Mouse (Mus musculus) heart, embryonic 13.5 days (tissue): ENCODE measurements around the gene Ppp4r1. TPM values are rescaled to one million over a fixed set of nuclear protein-coding genes. Genes with fewer than 3 reads are reported as not detected.

ENCODE experiments used
- ATAC-seq: fragments of 200-750 bp; cut with Nextera tagmentation; 2 replicates; pipeline ENCODE4 v1.8.0; 2017; ENCODE audit warnings: moderate TSS enrichment; ENCODE audit not compliant: insufficient number of reproducible peaks, low FRiP score, low TSS enrichment; ENCODE audit errors: extremely low read depth
- H3K27ac ChIP-seq: fragments of 300-500 bp; sonication (generic); replicated peaks from 2 replicates; pipeline ENCODE4 v1.5.1; 2015; ENCODE audit warnings: moderate library complexity, mild to moderate bottlenecking, inconsistent platforms
- H3K27me3 ChIP-seq: fragments of 300-500 bp; sonication (generic); replicated peaks from 2 replicates; pipeline ENCODE4 v1.6.1; 2015; ENCODE audit warnings: mild to moderate bottlenecking, inconsistent platforms
- H3K36me3 ChIP-seq: fragments of 300-500 bp; sonication (generic); 2 replicates; pipeline ENCODE4 v1.6.1; 2015; ENCODE audit warnings: mild to moderate bottlenecking, inconsistent platforms
- H3K4me1 ChIP-seq: fragments of 300-500 bp; sonication (generic); 2 replicates; pipeline ENCODE4 v1.6.1; 2015; ENCODE audit warnings: inconsistent platforms
- H3K4me2 ChIP-seq: fragments of 300-500 bp; sonication (generic); 2 replicates; pipeline ENCODE4 v1.6.1; 2015; ENCODE audit warnings: inconsistent platforms, mild to moderate bottlenecking, moderate library complexity
- H3K4me3 ChIP-seq: fragments of 300-500 bp; sonication (generic); 2 replicates; pipeline ENCODE4 v1.5.1; 2015; ENCODE audit warnings: moderate library complexity, mild to moderate bottlenecking, inconsistent platforms
- H3K9ac ChIP-seq: fragments of 300-500 bp; sonication (generic); 2 replicates; pipeline ENCODE4 v1.6.1; 2015; ENCODE audit warnings: inconsistent platforms, mild to moderate bottlenecking, moderate library complexity
- H3K9me3 ChIP-seq: fragments of 300-500 bp; sonication (generic); 2 replicates; pipeline ENCODE4 v1.6.1; 2016; ENCODE audit warnings: inconsistent platforms
- WGBS: fragments of 180-500 bp; shearing (Covaris S2); methylation state at CpG from one replicate; pipeline ENCODE4 v1.1.7; 2015; ENCODE audit warnings: mixed read lengths; 5-methylcytosine and 5-hydroxymethylcytosine counted together
- polyA plus RNA-seq: library from polyadenylated mRNA; unstranded; fragments of >200 nt; fragmentation: Nextera tagmentation; extraction: Ambion mirVana; gene quantifications from 2 replicates; pipeline ENCODE4 v1.2.1, GENCODE M21; 2015

The Ppp4r1 gene
- polyA plus RNA-seq, 1 experiment from 2014 or later = 28.1 TPM

- H3K4me3 ChIP-seq = no peak overlapping the region
- peaks cover 6% of the 10 kb centered on the region; the same call in 1 of the 2 replicates for H3K4me1 ChIP-seq
- no peak overlapping the region for H3K27ac ChIP-seq
- peaks cover 16% of the 10 kb centered on the region for H3K36me3 ChIP-seq
- H3K9me3 ChIP-seq = peaks cover 7% of the 10 kb centered on the region
- H3K4me2 ChIP-seq = no peak overlapping the region
- WGBS = 53% methylated on average over 6 of the region's 6 CpGs
- no peak overlapping the region for H3K9ac ChIP-seq
- no peaks in the 10 kb centered on the region for H3K27me3 ChIP-seq
- ATAC-seq = no peak
These were observed 33.4 kb upstream of the Ppp4r1 start for GRCm38 (mm10) chr17:65748997-65749396.

DNA sequence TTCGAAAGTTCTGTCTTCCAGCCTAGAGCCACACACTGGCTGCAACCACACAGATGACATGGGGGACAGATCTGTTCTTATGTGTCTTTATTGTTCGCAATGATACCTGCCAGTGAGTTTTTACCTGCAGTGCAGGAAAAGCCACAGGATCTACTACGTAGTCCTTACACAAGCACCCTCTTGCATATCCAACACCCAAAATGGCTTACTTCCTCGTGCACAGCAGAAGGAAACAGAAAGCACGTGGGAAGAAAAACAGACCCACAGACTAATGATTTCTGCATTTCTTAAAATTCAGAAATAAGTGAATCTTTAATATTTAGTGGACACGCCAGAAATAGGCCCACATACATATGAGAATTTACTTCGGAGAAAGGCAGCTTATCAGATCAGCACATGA lies 32.6 kb upstream of the Ppp4r1 start:
- peaks cover 10% of the 10 kb centered on the region for H3K4me1 ChIP-seq
- 84% methylated on average over 7 of the region's 7 CpGs for WGBS
- H3K27ac ChIP-seq = no peak overlapping the region
- no peak overlapping the region for H3K4me2 ChIP-seq
- H3K9ac ChIP-seq = no peak overlapping the region
- no peaks in the 10 kb centered on the region for H3K27me3 ChIP-seq
- H3K36me3 ChIP-seq = peaks cover 11% of the 10 kb centered on the region
- H3K9me3 ChIP-seq = peaks cover 7% of the 10 kb centered on the region
- no peak overlapping the region for H3K4me3 ChIP-seq
- no peak for ATAC-seq

DNA sequence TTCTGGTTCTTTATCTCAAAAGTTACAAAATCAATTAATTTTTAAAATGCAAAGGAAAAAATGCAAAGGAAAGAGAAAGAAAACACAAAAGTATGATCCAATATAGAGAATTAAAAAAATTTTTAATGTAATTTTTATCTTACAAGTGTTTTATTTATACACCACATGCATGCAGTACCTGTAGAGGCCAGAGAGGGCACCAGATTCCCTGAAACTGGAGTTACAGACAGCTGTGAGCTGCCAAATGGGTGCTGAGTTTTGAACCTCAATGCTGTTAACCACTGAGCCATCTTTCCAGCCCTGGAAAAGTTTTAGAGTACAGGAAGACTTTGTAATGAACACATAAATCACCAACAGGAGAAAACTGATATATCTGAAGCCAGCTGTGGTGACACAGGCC lies 32.1 kb upstream of the Ppp4r1 start:
- Histone ChIP-seq H3K4me1 (peaks cover 10% of the 10 kb centered on the region), H3K27me3 (no peaks in the 10 kb centered on the region), H3K27ac (no peak overlapping the region), H3K4me2 (no peak overlapping the region), H3K9ac (no peak overlapping the region), H3K36me3 (peaks cover 9% of the 10 kb centered on the region), H3K9me3 (peaks cover 7% of the 10 kb centered on the region), H3K4me3 (no peak overlapping the region)
- ATAC-seq = no peak

DNA sequence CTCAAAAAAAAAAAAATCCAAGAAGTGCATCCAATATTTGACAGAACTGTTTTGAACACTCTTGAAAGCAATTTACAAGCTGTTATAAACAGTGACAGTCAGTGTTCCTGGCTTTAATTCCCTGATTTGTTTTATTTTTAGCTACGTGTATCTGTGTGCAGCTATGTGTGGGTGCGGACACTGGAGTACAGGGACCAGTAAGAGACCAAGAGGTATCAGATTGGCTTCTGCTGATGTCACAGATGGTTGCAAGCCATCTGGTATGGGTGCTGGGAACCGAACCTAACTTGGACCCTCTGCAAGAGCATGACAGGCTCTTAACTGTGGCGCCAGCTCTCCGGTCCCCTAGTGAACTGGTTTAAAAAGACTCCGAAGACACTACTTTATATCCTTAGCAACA lies 29.2 kb upstream of the Ppp4r1 start:
- H3K9me3 ChIP-seq = peaks cover 7% of the 10 kb centered on the region
- 84% methylated on average over 6 of the region's 6 CpGs for WGBS
- H3K36me3 ChIP-seq = peaks cover 11% of the 10 kb centered on the region
- peaks cover 10% of the 10 kb centered on the region for H3K4me1 ChIP-seq
- H3K4me2 ChIP-seq = no peak overlapping the region
- no peak overlapping the region for H3K9ac ChIP-seq
- H3K27ac ChIP-seq = no peak overlapping the region
- no peak overlapping the region for H3K4me3 ChIP-seq
- H3K27me3 ChIP-seq = no peaks in the 10 kb centered on the region
- ATAC-seq = no peak

- H3K9ac ChIP-seq = no peak overlapping the region
- no peaks in the 10 kb centered on the region for H3K27me3 ChIP-seq
- peaks cover 25% of the 10 kb centered on the region for H3K36me3 ChIP-seq
- H3K27ac ChIP-seq = no peak overlapping the region
- 91% methylated on average over 3 of the region's 3 CpGs for WGBS
- no peak overlapping the region for H3K4me3 ChIP-seq
- ATAC-seq = no peak
- peaks cover 7% of the 10 kb centered on the region; the same call in 1 of the 2 replicates for H3K4me1 ChIP-seq
- no peak overlapping the region for H3K4me2 ChIP-seq
- peaks cover 4% of the 10 kb centered on the region for H3K9me3 ChIP-seq
These were observed 26.5 kb upstream of the Ppp4r1 start for GRCm38 (mm10) chr17:65755857-65756256.

DNA sequence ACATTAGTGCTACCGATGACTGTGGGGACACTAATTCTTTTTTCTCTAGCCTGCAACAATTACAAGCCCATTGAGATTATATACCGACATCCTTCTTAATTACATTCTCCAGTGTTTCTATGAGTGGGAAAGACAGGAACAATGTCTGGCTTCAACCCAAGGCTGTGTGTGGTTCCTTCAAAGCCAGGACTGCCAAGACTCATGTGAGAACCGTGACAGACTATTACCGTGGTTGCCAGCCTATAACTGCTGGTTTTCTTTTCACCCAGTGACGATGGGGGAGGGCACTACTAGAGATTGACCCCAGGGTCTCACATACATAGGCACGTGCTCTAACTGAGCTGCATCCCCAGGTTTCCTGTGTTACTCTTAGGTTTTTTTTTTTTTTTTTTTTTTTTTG lies 25.2 kb upstream of the Ppp4r1 start:
- Histone ChIP-seq H3K9me3 (peaks cover 4% of the 10 kb centered on the region), H3K9ac (no peak overlapping the region), H3K4me2 (no peak overlapping the region), H3K27ac (no peak overlapping the region), H3K4me3 (no peak overlapping the region), H3K36me3 (peaks cover 25% of the 10 kb centered on the region), H3K27me3 (no peaks in the 10 kb centered on the region), H3K4me1 (peaks cover 7% of the 10 kb centered on the region; the same call in 1 of the 2 replicates)
- WGBS = 77% methylated on average over 6 of the region's 6 CpGs
- ATAC-seq = no peak

DNA sequence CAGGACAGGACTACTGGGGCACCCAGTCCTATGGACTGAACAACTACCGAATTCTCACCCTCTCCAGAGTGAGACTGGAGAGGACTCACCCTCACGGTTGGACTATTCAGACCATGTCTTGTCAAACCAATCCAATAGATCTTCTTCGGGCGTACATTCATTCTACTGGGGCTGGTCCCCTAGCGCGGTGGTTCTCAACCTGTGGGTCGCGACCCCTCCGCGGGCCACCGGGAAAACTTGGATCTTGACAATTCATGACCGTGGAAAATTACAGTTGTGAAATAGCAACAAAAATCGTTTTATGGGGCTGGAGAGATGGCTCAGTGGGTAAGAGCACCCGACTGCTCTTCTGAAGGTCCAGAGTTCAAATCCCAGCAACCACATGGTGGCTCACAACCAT lies 19.2 kb upstream of the Ppp4r1 start:
- no peak for ATAC-seq
- Histone ChIP-seq H3K4me2 (no peak overlapping the region), H3K4me1 (peaks cover 10% of the 10 kb centered on the region), H3K9ac (no peak overlapping the region), H3K36me3 (peaks cover 17% of the 10 kb centered on the region), H3K27ac (no peak overlapping the region), H3K27me3 (no peaks in the 10 kb centered on the region), H3K4me3 (no peak overlapping the region), H3K9me3 (0 out of 2 replicates have a peak, but pooled peaks cover 2% of the 10 kb centered on the region)
- WGBS = 93% methylated on average over 14 of the region's 14 CpGs

DNA sequence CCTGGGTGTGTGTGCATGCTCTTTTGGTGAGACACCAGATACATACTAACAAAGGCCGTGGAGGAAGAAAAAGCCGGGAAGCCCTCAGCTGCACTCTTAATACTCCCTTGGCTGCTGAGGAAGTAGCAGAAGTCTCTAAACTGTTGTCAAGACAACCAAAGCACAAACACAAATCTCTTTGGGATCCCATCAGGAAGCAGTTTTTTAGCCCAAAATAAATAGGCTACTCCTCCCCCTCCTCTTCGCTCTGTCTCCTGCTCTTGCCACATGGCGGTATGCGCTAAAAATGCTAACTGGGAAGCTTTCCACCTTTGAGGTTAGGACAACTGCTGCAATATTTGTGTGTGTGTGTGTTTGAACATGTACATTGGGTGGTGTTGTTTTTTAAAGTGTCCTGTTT lies 13.9 kb upstream of the Ppp4r1 start:
- no peak overlapping the region for H3K4me3 ChIP-seq
- H3K4me1 ChIP-seq = peaks cover 34% of the 10 kb centered on the region
- H3K9me3 ChIP-seq = 0 out of 2 replicates have a peak, but pooled peaks cover 2% of the 10 kb centered on the region
- H3K9ac ChIP-seq = no peak overlapping the region
- H3K36me3 ChIP-seq = no peaks in the 10 kb centered on the region
- no peak overlapping the region for H3K4me2 ChIP-seq
- no peaks in the 10 kb centered on the region for H3K27me3 ChIP-seq
- 66% methylated on average over 5 of the region's 5 CpGs for WGBS
- no peak overlapping the region for H3K27ac ChIP-seq
- ATAC-seq = no peak

- Histone ChIP-seq H3K9me3 (no peaks in the 10 kb centered on the region), H3K27me3 (no peaks in the 10 kb centered on the region), H3K4me3 (peak overlapping the region; percentile 79), H3K4me1 (peaks cover 34% of the 10 kb centered on the region), H3K9ac (peak overlapping the region; percentile 91), H3K4me2 (peak overlapping the region; percentile 94), H3K36me3 (no peaks in the 10 kb centered on the region), H3K27ac (no peak overlapping the region)
- 30% methylated on average over 17 of the region's 17 CpGs for WGBS
- ATAC-seq = no peak
These were observed 11.1 kb upstream of the Ppp4r1 start for GRCm38 (mm10) chr17:65770982-65771915.

- peak within 1 kb of the TSS; percentile 91 for H3K9ac ChIP-seq
- WGBS = under 1% methylated on average over 73 of the region's 75 CpGs
- peak; percentile 67; the same call in 1 of the 2 replicates for ATAC-seq
These were observed 10.1 kb upstream of the Ppp4r1 start, which contains the start of gene Rab31 for GRCm38 (mm10) chr17:65771951-65772934. Rab31 (minus strand) TSS chr17:65772752.

GRCm38 (mm10) chr17:65773617-65774016 lies 8.8 kb upstream of the Ppp4r1 start:
- Histone ChIP-seq H3K27me3 (no peaks in the 10 kb centered on the region), H3K36me3 (no peaks in the 10 kb centered on the region), H3K27ac (no peak overlapping the region), H3K4me2 (no peak overlapping the region), H3K4me3 (no peak overlapping the region), H3K9ac (no peak overlapping the region), H3K9me3 (no peaks in the 10 kb centered on the region), H3K4me1 (peaks cover 20% of the 10 kb centered on the region)
- ATAC-seq = no peak
- 53% methylated on average over 4 of the region's 4 CpGs for WGBS

More at GRCm38 (mm10) chr17:65771951-65772934, 10.1 kb upstream of the Ppp4r1 start, which contains the start of gene Rab31:
- peak within 1 kb of the TSS; percentile 62 for H3K27ac ChIP-seq
- H3K36me3 ChIP-seq = no peaks in the 10 kb centered on the region
- H3K9me3 ChIP-seq = no peaks in the 10 kb centered on the region
- peak within 1 kb of the TSS; percentile 79 for H3K4me3 ChIP-seq
- H3K27me3 ChIP-seq = no peaks in the 10 kb centered on the region
- peak within 1 kb of the TSS; percentile 94 for H3K4me2 ChIP-seq
- peaks cover 34% of the 10 kb centered on the region for H3K4me1 ChIP-seq
